Mouse (Mus musculus) CD4-positive, CD25-positive, alpha-beta regulatory T cell, adult 2 months (primary cell): Measurements from ENCODE around the gene Elovl5.
A peak's percentile ranks its signal among the peaks of the same experiment; 100 is the strongest.

Experiments used
- DNase-seq: peaks from one replicate; pipeline ENCODE4 v3.0.0-alpha.2; 2012; ENCODE audit warnings: low read depth, low spot score

Elovl5 gene

DNA sequence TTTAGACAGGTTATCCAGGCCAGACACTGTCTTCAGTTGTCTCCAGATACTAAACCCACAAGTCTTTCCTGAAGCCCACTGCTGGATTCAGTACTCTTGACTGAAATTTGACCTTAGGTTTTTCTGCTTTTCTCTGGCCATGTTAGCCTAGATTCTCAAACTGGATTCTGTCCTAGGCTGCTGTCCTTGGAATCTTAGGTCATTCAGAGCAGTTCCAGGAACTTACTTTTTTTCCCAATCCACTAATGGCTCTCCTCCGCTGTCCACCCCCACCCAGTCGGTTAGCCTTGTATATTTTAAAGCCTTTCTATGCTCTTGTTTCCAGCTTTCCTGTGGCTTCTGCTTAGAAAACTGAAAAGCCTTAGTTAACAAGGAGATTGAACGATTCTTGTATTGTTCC, 37.8 kb downstream of the Elovl5 start:
- DNase-seq = no peak

DNA sequence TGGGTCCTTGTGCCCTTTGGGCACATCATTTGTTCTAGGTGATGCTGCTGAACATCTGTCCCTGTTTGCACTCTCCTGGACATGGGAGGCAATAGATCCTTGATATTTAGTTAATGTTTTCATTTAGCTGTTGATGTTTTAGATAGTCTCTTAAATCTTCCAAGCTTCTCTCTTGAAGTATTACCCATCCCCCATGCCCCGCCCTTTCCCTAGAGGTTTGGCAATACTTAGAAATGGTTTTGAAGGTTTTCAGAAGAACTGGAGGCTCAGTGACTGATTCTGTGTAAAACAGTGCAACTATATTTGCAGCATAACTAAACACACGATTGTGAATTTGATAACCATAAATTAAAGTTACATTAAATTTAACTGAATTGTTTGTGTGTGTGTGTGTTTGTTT, 38.3 kb downstream of the Elovl5 start:
- peak; percentile 51 for DNase-seq

- DNase-seq = no peak
Measured at GRCm38 (mm10) chr9:77955964-77956363, 38.8 kb downstream of the Elovl5 start.

DNA sequence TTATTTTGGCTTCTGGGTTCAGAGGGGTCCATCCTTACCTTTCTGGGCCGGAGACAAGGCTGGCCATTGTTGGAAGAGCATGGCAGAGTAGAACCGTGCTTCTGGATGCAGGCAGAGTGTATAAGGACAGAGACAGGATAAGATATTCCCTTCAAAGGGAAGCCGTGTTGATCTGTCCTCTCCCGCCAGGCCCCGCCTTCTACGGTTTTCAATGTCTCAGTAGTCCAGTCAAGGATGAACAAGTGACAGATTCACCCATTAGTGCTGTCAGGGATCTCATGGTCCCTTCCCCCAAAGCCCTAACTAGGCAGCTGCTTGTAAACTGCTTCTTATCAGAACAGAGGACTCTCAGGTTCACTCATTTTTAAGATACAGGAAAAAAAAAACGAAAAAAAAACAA, 41.2 kb downstream of the Elovl5 start:
- peak; percentile 43 for DNase-seq

DNA sequence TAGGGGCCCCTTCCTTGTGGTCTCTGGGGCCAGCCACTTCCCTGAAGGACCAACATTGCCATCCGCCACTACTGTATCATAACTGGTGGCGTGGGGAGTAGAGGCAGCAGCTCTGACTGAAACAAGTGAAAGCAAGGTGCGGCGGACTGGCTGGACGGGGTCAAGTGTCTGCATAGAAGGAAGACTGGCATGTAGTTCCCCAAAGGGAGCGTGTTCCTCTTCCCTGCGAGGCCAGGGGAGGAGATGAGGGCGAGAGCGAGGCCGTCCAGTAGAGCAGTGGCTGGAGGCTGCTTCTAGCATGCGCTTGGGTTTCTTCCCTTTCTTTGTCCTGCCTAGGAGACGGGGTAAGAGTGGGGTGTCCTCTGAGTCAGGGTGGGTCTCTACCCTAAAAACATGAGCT, 42.6 kb downstream of the Elovl5 start:
- DNase-seq = no peak

GRCm38 (mm10) chr9:77961350-77961749, 44.2 kb downstream of the Elovl5 start:
- peak; percentile 50 for DNase-seq

GRCm38 (mm10) chr9:77964084-77964483, 46.9 kb downstream of the Elovl5 start:
- no peak for DNase-seq

DNA sequence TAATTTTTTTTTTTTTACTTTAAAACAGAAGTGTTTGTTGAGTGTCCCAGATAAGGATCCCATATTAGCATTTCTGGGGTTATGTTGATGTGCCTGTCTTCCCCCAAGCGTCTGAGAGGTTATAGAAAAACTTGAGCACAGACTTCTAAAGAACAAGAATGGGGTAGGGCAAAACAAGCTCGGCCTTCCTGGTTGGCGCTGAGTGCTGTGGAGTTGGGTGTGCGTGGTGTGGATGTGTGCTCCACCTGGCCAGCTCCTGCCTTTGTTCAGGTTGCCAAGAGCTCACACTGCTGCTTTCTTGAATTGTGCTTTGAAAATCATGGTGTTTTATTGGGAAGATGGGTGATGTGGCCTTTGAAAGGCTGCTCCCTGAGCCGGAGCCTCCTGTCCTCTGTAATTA, 48.1 kb downstream of the Elovl5 start:
- DNase-seq = no peak

- DNase-seq = peak; percentile 30
Measured at GRCm38 (mm10) chr9:77965768-77966552, 48.8 kb downstream of the Elovl5 start.

GRCm38 (mm10) chr9:77966861-77967260, 49.7 kb downstream of the Elovl5 start:
- DNase-seq = no peak

GRCm38 (mm10) chr9:77967584-77968163, 50.5 kb downstream of the Elovl5 start:
- DNase-seq = no peak

- no peak for DNase-seq
Measured at GRCm38 (mm10) chr9:77969192-77969953, 52.2 kb downstream of the Elovl5 start.

DNA sequence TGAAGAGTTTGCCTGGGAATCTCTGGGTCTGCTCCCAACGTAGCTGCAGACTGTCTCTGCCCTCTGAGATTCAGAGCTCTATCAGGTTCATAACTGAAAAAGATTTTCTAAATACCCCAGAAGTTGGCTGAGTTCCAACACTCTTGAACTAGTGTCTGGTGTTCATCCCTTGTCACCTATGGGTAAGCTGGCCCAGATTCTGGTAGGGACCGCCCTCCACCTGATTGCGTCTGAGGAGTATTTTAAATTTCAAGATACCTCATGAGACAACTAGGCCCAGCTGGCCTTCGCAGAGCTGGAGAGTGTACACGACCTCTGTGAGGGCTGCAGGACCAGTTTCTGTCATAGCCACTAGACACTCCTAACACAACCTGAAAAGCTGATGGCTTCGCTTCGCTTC, 61.8 kb downstream of the Elovl5 start:
- DNase-seq = no peak

DNA sequence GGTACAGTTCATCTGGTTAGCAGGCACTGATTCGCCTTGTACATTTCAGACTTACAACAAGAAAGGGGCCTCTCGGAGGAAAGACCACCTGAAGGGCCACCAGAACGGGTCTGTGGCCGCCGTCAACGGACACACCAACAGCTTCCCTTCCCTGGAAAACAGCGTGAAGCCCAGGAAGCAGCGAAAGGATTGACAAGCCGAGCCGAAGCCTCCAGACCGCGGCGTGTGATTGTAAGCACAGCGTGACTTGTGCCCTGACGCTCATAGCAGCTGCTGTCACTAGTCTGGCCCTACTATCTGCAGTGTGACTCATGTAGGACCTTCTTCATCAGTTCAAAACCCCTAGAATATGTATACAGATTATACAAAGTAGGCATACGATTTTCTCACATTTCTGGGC, 65.5 kb downstream of the Elovl5 start:
- no peak for DNase-seq

GRCm38 (mm10) chr9:77983521-77983920, 66.4 kb downstream of the Elovl5 start:
- no peak for DNase-seq

DNA sequence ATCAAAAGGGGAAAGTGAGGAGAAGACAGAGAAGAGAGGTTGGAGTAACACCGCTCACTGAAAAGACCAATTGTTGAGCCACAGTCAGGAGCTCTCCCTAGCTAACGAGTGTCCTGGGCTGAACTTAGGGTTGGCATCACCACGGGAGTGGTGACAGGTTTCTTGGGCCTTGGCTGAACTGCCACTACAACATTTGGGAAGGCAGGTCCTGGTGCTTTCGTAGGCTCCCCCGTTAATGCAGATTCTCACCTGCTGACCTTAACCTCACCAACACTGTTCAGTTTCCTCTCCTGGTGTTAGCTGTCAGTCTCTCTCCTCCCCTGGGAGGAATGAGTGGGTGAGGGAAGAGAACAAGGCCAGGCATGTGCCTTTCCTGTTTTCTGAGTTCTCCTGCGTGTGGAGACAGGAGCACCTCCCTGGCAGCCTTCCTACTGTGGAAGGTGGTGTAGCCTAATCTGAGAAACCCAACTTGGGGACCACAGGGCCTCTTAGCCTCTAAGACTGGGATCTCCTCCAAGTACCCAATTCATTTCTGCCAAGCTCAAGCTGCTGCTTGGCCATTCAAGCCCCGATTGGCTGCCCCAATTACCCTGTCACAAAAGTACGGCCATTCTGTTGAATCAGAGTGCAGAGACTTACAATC, 69.1 kb downstream of the Elovl5 start:
- no peak for DNase-seq

GRCm38 (mm10) chr9:77989626-77990025, 72.5 kb downstream of the Elovl5 start:
- DNase-seq = no peak

DNA sequence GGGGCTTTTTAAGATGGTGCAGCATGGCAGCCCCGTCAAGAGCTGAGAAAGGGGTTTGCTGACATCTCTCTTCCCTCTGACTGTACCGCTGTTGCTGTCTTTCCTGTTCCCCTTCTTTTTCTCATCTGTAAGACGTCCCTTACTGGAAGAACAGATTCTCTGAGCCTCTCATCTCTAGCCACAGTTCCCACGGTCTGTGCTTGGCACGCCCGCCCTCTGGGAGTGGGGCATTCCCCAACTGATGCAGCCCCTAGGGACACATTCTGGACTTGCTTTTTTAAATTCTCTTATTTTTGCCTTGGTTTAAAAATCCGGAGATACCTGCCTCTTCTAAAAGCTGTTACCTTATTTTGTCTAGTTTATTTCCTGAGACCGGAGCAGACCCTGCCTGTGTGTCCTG, 73.1 kb downstream of the Elovl5 start:
- DNase-seq = no peak

GRCm38 (mm10) chr9:77991650-77992049, 74.5 kb downstream of the Elovl5 start:
- no peak for DNase-seq

GRCm38 (mm10) chr9:77992276-77992675, 75.1 kb downstream of the Elovl5 start:
- DNase-seq = no peak

DNA sequence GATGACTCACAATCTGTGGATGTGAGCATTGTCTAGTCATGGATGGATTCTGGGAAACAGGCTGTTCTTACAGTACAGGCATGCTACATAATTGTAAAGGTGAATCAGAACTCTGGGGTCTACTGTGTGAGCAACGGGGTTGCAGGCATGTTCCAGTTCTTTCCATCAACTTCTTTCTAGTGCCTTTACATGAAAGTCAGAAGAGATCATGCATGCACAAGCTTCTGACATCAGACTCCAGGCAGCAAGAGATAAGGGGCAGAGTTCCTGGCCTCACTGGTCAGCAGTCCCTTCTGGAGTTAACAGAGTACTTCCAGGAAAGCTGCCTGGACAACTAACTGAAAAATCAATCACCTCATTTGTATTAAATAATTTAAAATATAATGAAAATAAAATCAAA, 75.9 kb downstream of the Elovl5 start:
- no peak for DNase-seq
